Mouse (Mus musculus) liver, embryonic 14.5 days (tissue): ENCODE measurements at regions not wholly inside any gene's neighbourhood (a gene's known extent, or its start where the extent isn't known, plus 50 kb on each side); places are given as distances from the start of the nearest gene placed in this dataset.

Experiments used
- CTCF ChIP-seq: IDR thresholded peaks from 2 replicates; pipeline ENCODE4 v1.5.1; 2016; ENCODE audit warnings: antibody characterized with exemption, low read depth, control low read depth
- EP300 ChIP-seq: IDR thresholded peaks from 2 replicates; pipeline ENCODE4 v1.6.1; 2016; ENCODE audit warnings: antibody characterized with exemption, low read depth

GRCm38 (mm10) chr15:62064399-62064798, 1141.6 kb upstream of the A1bg start:
- TF ChIP-seq CTCF (no peak), EP300 (no peak)
